Mouse (Mus musculus) gastrocnemius, adult 2 months (tissue): ENCODE results near the gene Bcar3. TPM values are rescaled to one million over a fixed set of nuclear protein-coding genes. Genes with fewer than 3 reads are reported as not detected.
A peak's percentile ranks its signal among the peaks of the same experiment; 100 is the strongest.

Source experiments
- DNase-seq: peaks from one replicate; pipeline ENCODE4 v3.0.0; 2022
- H3K27ac ChIP-seq: fragments of 200-600 bp; 2 replicates; pipeline ENCODE4 v1.8.1; 2022; ENCODE audit warnings: mild to moderate bottlenecking
- H3K4me3 ChIP-seq: fragments of 200-600 bp; 2 replicates; pipeline ENCODE4 v1.8.1; 2022; ENCODE audit warnings: mild to moderate bottlenecking, moderate library complexity
- CTCF ChIP-seq: fragments of 200-600 bp; IDR thresholded peaks from 2 replicates; pipeline ENCODE4 v1.8.1; 2022; ENCODE audit warnings: antibody characterized with exemption, mild to moderate bottlenecking, moderate library complexity
- intact Hi-C: fragments of 180-260 bp; cut with DNase I; formaldehyde crosslinking; loops from one replicate; pipeline ENCODE4 v1.15.1; 2025
- total RNA-seq, 2 experiments: library from RNA; stranded (reverse); gene quantifications; 2 replicates each; pipeline ENCODE4 v1.2.3; 2021

The Bcar3 gene
- total RNA-seq, 2 experiments from 2014 or later, result 4.9 to 5.2 TPM

DNA sequence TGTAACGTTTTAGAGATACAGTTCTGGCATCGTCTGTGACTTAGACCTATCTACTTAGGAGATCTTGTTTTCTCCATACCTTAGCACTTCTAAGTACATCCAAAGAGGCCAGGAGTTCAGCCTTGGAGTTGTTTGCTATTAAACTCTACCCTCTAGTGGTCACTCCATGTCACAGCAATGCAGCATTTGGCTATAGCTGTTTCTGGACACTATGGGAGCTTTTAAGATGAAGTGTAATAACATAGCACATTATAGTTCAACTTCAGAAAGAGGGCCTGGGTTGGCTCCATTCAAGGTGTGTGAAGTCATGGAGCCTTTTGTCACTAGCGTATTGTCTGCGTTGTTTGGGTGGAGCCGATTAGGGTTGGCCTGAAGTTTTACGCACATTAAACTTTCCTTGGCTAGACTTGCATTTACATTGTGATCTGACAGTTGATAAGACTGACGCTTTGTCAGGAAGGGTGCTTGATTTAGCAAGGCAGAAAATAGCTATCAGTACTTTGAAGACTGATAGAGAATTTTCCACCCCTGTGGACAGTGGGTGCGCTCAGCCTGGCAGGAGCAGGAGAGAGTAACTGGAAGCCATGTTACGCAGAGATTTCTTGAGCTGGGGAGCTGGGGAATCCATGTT, 172.3 kb downstream of the Bcar3 start:
- intact Hi-C loops, result loop anchor here (1.0 to 5.0 kb wide), 3 partner anchors 154 to 173 kb away; no protein-coding TSS in a partner anchor
- Histone ChIP-seq H3K4me3 (no peak overlapping the region), H3K27ac (no peak overlapping the region)
- TF ChIP-seq CTCF, result peak; percentile 98; the same call in 1 of the 2 replicates
- peak; percentile 40 for DNase-seq

DNA sequence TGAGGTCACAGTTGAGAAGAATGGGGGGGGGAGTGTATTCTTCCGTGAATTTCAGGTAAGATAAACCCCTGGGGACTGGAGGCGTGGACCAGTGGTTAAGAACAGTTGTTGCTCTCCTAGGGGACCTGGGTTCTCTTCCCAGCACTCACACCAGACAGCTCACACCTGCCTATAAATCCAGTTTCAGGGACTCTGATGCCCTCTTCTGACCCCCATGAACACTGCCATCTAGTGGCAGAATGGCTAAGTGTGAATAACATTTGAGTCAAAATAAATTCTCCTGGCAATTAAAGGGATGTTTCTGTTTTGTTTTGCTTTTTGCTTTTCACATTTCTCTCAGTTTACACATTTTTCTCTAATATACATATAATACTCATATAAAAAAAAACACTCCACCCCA, 174.0 kb downstream of the Bcar3 start:
- TF ChIP-seq CTCF, result peak; percentile 68
- intact Hi-C loops, result loop anchor here (2.0 to 5.0 kb wide), 2 partner anchors 171 kb away; no protein-coding TSS in a partner anchor
- Histone ChIP-seq H3K27ac (no peak overlapping the region), H3K4me3 (no peak overlapping the region)
- no peak for DNase-seq

DNA sequence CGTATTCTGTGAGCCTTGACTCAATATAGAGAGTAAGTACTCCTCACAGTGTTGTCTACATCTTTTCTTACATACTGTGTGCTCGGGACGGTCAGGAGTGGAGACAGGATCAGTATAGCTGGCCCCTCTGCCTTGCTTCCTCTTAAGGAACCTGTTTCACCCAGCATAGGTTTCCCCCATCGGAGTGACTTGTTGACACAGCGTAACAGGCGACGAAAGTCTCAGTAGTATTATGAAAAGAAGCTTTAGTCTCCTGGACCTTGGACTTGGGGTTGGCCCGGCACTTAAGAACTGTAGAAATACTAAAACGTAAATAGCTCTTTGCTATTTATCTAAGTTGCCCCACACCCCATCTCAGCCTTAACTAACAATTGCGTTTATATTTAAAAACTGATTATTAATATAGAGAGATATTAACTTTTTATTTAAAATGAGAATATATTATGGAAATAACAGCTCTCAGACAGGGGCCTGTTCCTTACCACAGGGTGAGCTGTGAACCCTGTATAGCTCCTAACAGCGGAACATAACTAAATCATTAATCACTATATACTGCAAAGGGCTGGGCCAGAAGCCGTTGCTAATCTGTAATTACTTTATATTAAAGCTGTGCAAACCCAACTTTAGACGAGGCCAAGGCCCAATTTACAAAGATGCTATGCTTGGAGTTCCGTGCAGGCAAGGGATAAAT, 176.5 kb downstream of the Bcar3 start:
- no peak for DNase-seq
- intact Hi-C loops, result no loop called here
- H3K27ac ChIP-seq, result no peak overlapping the region
- no peak overlapping the region for H3K4me3 ChIP-seq
- TF ChIP-seq CTCF, result no peak

DNA sequence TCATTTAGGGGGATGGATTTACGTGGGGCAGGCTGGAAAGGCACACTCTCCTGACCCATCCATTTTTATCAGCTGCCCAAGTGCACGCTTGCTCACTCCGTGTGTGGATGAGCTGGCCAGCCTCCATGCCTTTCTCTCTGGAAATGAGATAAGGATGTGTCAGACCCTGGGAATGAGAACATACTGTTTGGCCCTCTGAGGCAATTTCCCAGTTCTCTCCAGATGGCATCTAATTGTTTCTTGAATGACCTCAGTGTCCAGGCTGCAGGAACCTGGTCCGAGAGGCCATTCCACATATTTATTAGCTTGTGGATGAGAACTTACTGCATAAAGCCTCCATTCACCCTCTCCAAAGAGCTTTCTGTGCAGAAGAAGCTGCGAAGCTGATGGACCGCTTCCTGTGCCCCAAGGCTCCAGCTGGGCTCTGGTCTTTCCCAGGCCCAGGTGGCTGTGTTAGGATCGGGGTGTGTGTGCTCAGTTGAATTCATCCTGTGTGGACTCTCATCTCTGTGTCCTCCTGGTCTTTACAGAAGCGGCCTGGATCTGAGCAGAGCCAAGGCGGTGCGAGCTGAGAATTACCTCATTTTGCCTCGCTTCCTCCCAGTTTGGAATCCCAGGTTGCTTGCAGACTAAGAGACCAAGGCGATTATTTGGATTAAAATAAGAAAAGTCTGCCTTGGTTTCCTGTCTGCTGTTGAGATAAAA, 177.2 kb downstream of the Bcar3 start:
- intact Hi-C loops, result no loop called here
- Histone ChIP-seq H3K27ac (no peak overlapping the region), H3K4me3 (no peak overlapping the region)
- DNase-seq, result no peak
- TF ChIP-seq CTCF, result no peak

DNA sequence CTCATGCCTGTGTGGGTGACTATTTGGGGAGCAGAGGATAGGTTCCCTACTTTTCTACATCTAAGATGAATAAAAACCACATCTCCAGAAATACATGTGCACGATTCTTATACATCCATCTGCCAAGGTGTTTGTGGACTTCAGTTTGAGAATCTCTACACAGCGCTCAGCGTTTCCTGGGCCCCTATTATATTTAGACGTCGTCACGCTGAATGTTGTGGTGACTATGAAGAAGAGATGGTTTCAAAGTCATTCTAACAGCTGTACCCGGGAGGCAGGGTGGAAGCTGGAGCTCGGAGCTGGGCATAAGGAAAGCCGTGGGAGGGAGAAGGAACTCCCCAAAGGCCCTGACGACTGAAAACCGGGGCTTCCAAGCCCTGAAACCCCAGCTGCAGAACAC, 178.5 kb downstream of the Bcar3 start:
- no peak for TF ChIP-seq CTCF
- H3K4me3 ChIP-seq, result no peak overlapping the region
- H3K27ac ChIP-seq, result no peak overlapping the region
- intact Hi-C loops, result no loop called here
- no peak for DNase-seq

DNA sequence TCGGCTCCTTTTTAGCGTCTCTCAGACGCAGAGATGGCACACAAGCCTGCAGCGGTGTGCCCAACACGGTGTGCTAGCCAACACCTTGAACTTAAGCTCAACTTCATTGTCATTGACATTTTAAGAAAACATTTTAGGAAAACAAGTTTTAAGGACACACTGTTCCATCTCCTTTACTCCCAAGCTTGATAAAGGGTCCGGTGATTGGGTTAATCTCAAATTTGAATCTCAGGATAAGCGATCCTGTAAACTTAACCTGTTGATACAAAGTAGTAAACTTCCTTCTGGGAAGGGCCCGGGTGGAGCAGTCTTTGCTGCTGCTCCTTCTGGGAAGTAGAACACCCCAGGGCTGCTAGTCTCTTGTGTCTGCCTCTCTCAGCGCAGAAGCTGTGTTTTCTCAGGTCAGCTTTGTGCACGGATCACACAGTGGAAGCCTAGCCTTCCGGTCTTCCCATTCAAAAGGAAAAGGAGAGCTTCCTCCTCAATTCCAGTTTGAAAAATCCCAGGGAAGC, 179.6 kb downstream of the Bcar3 start:
- no peak for TF ChIP-seq CTCF
- intact Hi-C loops, result no loop called here
- Histone ChIP-seq H3K27ac (peak overlapping the region; percentile 3; the same call in 1 of the 2 replicates), H3K4me3 (peak overlapping the region; percentile 15)
- no peak for DNase-seq

DNA sequence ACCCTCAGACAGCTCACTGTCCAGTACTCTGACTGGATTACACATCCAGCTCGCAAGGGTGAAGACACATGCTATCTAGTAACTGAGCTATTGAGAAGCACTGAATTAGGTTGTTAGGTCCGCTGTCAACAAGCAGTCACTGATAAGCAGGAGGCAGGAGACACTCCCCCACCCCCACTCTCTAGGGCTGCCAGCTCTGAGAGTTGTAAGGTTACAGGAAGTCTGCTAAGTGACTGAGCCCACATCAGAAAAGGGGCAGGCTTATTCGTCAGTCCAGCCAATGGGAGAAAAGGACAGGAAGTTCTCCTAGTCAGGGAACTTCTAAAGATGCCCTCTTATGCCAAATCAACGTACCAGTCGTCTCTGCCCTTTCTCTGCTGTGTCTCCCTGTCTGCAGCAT, 180.1 kb downstream of the Bcar3 start:
- TF ChIP-seq CTCF, result no peak
- Histone ChIP-seq H3K27ac (peak overlapping the region; percentile 3; the same call in 1 of the 2 replicates), H3K4me3 (peak overlapping the region; percentile 15)
- peak; percentile 64 for DNase-seq
- intact Hi-C loops, result no loop called here

DNA sequence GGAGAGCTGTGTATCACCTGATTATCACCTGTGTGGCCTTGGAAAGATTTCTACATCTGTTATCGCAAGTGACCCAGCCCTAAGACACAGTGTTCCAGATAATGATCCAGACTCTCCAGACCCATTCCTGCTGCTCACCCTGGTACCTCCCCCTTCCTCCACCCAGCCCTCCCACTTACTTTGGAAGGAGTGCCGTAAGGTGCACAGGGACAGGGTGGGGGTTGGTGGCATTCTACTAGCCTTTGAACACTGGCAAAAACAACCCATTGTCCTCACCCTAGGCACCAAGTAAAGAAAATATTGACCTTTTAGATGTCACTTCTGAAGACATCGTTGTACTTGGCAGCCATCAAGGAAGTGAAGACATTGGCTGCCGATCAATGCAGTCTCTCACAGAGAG, 180.9 kb downstream of the Bcar3 start:
- TF ChIP-seq CTCF, result no peak
- H3K4me3 ChIP-seq, result no peak overlapping the region
- DNase-seq, result no peak
- intact Hi-C loops, result no loop called here
- H3K27ac ChIP-seq, result 0 out of 2 replicates have a peak overlapping the region, but pooled peaks have one; percentile 3

DNA sequence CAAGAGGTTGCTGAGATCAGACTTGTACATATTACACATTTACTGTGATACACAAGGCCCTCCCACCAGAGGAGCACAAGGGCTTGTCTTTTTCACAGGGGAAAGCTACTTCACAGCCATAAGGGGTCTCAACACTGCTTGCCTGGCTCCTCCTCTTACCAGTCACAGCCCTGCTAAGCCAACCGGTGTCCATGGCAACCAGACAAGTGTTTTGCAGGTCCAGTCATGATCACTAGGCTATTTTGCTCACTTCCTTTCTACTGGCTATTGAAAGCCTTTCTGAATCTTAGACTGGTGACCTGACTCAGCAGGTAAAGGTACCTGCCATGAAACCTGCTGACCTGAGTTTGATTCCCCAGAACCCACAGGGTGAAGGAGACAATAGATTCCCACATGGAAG, 181.8 kb downstream of the Bcar3 start:
- intact Hi-C loops, result no loop called here
- DNase-seq, result no peak
- H3K4me3 ChIP-seq, result no peak overlapping the region
- no peak overlapping the region for H3K27ac ChIP-seq
- no peak for TF ChIP-seq CTCF

DNA sequence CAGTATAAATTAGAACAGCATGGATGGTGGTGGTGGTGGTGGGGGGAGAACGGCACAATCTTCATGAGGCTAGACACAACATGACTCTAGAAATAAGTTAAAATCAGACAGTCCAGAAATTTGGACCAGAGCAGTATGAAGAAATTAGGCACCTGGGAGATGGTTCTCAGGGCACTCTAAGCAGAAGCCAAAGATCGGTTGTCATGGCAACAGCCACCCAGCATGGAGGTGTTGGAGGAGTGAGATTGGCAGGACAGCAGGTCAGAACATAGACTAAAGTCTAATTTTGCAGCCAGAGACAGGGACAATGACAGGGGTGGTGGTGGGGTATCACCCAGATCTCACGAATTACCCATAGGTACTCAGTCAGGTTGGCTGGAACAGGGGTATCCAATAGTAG, 182.7 kb downstream of the Bcar3 start:
- intact Hi-C loops, result no loop called here
- TF ChIP-seq CTCF, result no peak
- DNase-seq, result no peak
- no peak overlapping the region for H3K4me3 ChIP-seq
- no peak overlapping the region for H3K27ac ChIP-seq

DNA sequence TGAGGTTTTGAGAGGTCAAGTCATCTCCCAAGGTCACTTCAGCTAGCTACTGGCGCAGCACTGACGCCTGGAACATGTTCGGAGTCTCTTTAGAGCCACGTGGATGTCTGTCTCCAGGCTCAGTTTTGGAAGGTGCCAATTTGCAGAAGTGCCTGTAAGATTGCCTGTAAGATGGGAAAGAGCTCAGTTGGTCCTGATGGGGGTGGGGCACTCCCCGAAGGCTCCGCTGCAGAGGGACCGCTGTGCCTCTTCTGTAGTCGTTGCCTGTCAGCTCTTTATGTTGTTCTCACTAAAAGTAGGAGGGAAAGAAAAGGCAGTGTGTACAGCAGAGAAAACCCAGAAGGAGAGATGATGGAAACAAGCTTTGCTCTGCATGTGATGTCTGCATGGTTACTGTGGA, 183.6 kb downstream of the Bcar3 start:
- intact Hi-C loops, result no loop called here
- Histone ChIP-seq H3K27ac (no peak overlapping the region), H3K4me3 (no peak overlapping the region)
- no peak for TF ChIP-seq CTCF
- DNase-seq, result no peak

DNA sequence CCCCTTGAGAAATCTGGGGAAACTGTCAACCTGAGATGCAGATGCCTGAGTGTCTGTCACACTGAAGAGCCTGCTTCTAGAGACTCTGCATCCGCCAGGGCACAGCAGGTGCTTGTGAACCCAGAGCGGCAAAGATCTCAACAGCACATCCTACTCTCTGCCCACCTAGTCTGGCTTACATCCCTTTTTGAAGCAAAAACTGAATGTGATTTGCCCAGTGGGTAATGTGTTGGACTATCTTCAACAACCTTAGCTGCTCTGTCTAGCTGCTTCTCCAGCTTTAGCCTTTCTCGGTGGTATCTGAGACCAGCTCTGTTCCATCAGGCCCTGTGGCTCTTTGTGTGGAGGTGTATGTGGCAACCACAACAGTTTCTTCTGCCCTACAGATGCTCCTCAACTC, 184.8 kb downstream of the Bcar3 start:
- no peak for DNase-seq
- Histone ChIP-seq H3K27ac (no peak overlapping the region), H3K4me3 (no peak overlapping the region)
- TF ChIP-seq CTCF, result no peak
- intact Hi-C loops, result no loop called here
